Mouse (Mus musculus) E14TG2a.4 (cell line): ENCODE measurements around the gene Mms19.

Experiments
- H3K27me3 ChIP-seq: 2 replicates; pipeline ENCODE4 v1.6.1; 2014; ENCODE audit warnings: low read length, control low read depth; ENCODE audit not compliant: insufficient read depth
- H3K36me3 ChIP-seq: 2 replicates; pipeline ENCODE4 v1.6.1; 2014; ENCODE audit warnings: low read length, control low read depth; ENCODE audit not compliant: insufficient read depth
- H3K4me1 ChIP-seq: replicated peaks from 2 replicates; pipeline ENCODE4 v1.6.1; 2014; ENCODE audit warnings: low read depth, low read length, control low read depth
- H3K4me3 ChIP-seq: replicated peaks from 2 replicates; pipeline ENCODE4 v1.5.1; 2014; ENCODE audit warnings: mild to moderate bottlenecking, low read length
- H3K9me3 ChIP-seq: 2 replicates; pipeline ENCODE4 v1.6.1; 2014; ENCODE audit warnings: low read length, control low read depth
- CTCF ChIP-seq: conservative IDR thresholded peaks from 2 replicates; pipeline ENCODE4 v1.5.1; 2014; ENCODE audit warnings: low read length
- NANOG ChIP-seq: IDR thresholded peaks from 2 replicates; pipeline ENCODE4 v1.6.1; 2014; ENCODE audit warnings: borderline replicate concordance, low read length, mixed read lengths
- POU5F1 ChIP-seq: IDR thresholded peaks from 2 replicates; pipeline ENCODE4 v1.6.1; 2014; ENCODE audit warnings: low read length, borderline replicate concordance

Gene Mms19

GRCm38 (mm10) chr19:42015001-42015400, 34.0 kb upstream of the Mms19 start:
- H3K27me3 ChIP-seq = no peaks in the 10 kb centered on the region
- H3K9me3 ChIP-seq = no peaks in the 10 kb centered on the region
- H3K4me3 ChIP-seq = no peak overlapping the region
- TF ChIP-seq NANOG = no peak
- no peak for TF ChIP-seq POU5F1
- no peak for TF ChIP-seq CTCF
- peaks cover 61% of the 10 kb centered on the region for H3K4me1 ChIP-seq
- peaks cover 18% of the 10 kb centered on the region for H3K36me3 ChIP-seq

- H3K36me3 ChIP-seq = peaks cover 18% of the 10 kb centered on the region
- H3K27me3 ChIP-seq = no peaks in the 10 kb centered on the region
- no peak for TF ChIP-seq CTCF
- TF ChIP-seq NANOG = no peak
- TF ChIP-seq POU5F1 = no peak
- no peak overlapping the region for H3K4me3 ChIP-seq
- peaks cover 63% of the 10 kb centered on the region for H3K4me1 ChIP-seq
- no peaks in the 10 kb centered on the region for H3K9me3 ChIP-seq
These were observed 33.4 kb upstream of the Mms19 start for GRCm38 (mm10) chr19:42014231-42014825.

GRCm38 (mm10) chr19:42011123-42011522, 30.2 kb upstream of the Mms19 start:
- Histone ChIP-seq H3K36me3 (peaks cover 16% of the 10 kb centered on the region), H3K9me3 (no peaks in the 10 kb centered on the region), H3K4me3 (no peak overlapping the region), H3K4me1 (peaks cover 63% of the 10 kb centered on the region), H3K27me3 (no peaks in the 10 kb centered on the region)
- no peak for TF ChIP-seq CTCF
- no peak for TF ChIP-seq NANOG
- TF ChIP-seq POU5F1 = no peak

GRCm38 (mm10) chr19:42010436-42010835, 29.5 kb upstream of the Mms19 start:
- TF ChIP-seq CTCF = no peak
- no peak for TF ChIP-seq POU5F1
- TF ChIP-seq NANOG = no peak

GRCm38 (mm10) chr19:42009067-42009466, 28.1 kb upstream of the Mms19 start:
- Histone ChIP-seq H3K9me3 (no peaks in the 10 kb centered on the region), H3K27me3 (no peaks in the 10 kb centered on the region), H3K4me3 (0 out of 2 replicates have a peak overlapping the region, but pooled peaks have one; percentile 15), H3K4me1 (peaks cover 65% of the 10 kb centered on the region), H3K36me3 (peaks cover 16% of the 10 kb centered on the region)
- TF ChIP-seq NANOG (no peak), POU5F1 (no peak), CTCF (no peak)

More at GRCm38 (mm10) chr19:42010436-42010835, 29.5 kb upstream of the Mms19 start:
- Histone ChIP-seq H3K4me3 (no peak overlapping the region), H3K27me3 (no peaks in the 10 kb centered on the region), H3K4me1 (peaks cover 63% of the 10 kb centered on the region), H3K36me3 (peaks cover 16% of the 10 kb centered on the region), H3K9me3 (no peaks in the 10 kb centered on the region)

- no peaks in the 10 kb centered on the region for H3K9me3 ChIP-seq
- H3K4me1 ChIP-seq = peaks cover 63% of the 10 kb centered on the region
- TF ChIP-seq POU5F1 (no peak), CTCF (no peak), NANOG (no peak)
- H3K4me3 ChIP-seq = peak overlapping the region; percentile 15; the same call in 1 of the 2 replicates
- H3K27me3 ChIP-seq = no peaks in the 10 kb centered on the region
- peaks cover 12% of the 10 kb centered on the region for H3K36me3 ChIP-seq
These were observed 27.6 kb upstream of the Mms19 start for GRCm38 (mm10) chr19:42008586-42008985.

GRCm38 (mm10) chr19:42006568-42006967, 25.6 kb upstream of the Mms19 start:
- no peak for TF ChIP-seq CTCF
- TF ChIP-seq POU5F1 = no peak
- TF ChIP-seq NANOG = no peak
- Histone ChIP-seq H3K27me3 (no peaks in the 10 kb centered on the region), H3K4me1 (peaks cover 65% of the 10 kb centered on the region), H3K9me3 (no peaks in the 10 kb centered on the region), H3K36me3 (peaks cover 5% of the 10 kb centered on the region), H3K4me3 (no peak overlapping the region)

GRCm38 (mm10) chr19:42005616-42006015, 24.7 kb upstream of the Mms19 start:
- H3K4me3 ChIP-seq = no peak overlapping the region
- no peaks in the 10 kb centered on the region for H3K9me3 ChIP-seq
- H3K27me3 ChIP-seq = no peaks in the 10 kb centered on the region
- no peaks in the 10 kb centered on the region for H3K36me3 ChIP-seq
- H3K4me1 ChIP-seq = peaks cover 65% of the 10 kb centered on the region
- TF ChIP-seq CTCF (no peak), POU5F1 (no peak), NANOG (no peak)

- H3K27me3 ChIP-seq = no peaks in the 10 kb centered on the region
- H3K4me1 ChIP-seq = peaks cover 65% of the 10 kb centered on the region
- no peak overlapping the region for H3K4me3 ChIP-seq
- no peak for TF ChIP-seq CTCF
- TF ChIP-seq POU5F1 = no peak
- no peak for TF ChIP-seq NANOG
- no peaks in the 10 kb centered on the region for H3K36me3 ChIP-seq
- no peaks in the 10 kb centered on the region for H3K9me3 ChIP-seq
These were observed 23.3 kb upstream of the Mms19 start for GRCm38 (mm10) chr19:42004258-42004657.
